Mouse (Mus musculus): ENCODE measurements around the gene Psma5. TPM values are rescaled to one million over a fixed set of nuclear protein-coding genes. Genes with fewer than 3 reads are reported as not detected.

Gene Psma5
- polyA plus RNA-seq, 1 experiment from 2014 or later, result 238 TPM

GRCm38 (mm10) chr3:108328441-108328841 is 71.7 kb downstream of the Psma5 start:
- 63% methylated on average over 9 of the region's 9 CpGs for WGBS (ENCODE audit: insufficient replicate concordance)
- ATAC-seq (ENCODE audit: low read depth) (no peak), DNase-seq (no peak)
- Histone ChIP-seq H3K4me3 (replicated peaks) (no peak overlapping the region), H3K27ac (no peak overlapping the region), H3K9ac (no peak overlapping the region), H3K4me1 (replicated peaks) (peaks cover 3% of the 10 kb centered on the region; the same call in 1 of the 2 replicates), H3K27me3 (no peaks in the 10 kb centered on the region), H3K36me3 (no peaks in the 10 kb centered on the region; the same call in 1 of the 2 replicates), H3K4me2 (no peak overlapping the region), H3K9me3 (replicated peaks) (no peaks in the 10 kb centered on the region)

Other genes with a start within 250 kb of the Psma5 start
- gene Gstm1, start 239.0 kb upstream of the Psma5 start, polyA plus RNA-seq (2015; fragmentation: Nextera tagmentation; extraction: Ambion mirVana), result 264 and 265 TPM in 2 replicates
- 17.9 and 19.6 TPM in 2 replicates for gene Gstm4, start 212.0 kb upstream of the Psma5 start, polyA plus RNA-seq (2015; fragmentation: Nextera tagmentation; extraction: Ambion mirVana)
- gene Ampd2, start 170.3 kb upstream of the Psma5 start, polyA plus RNA-seq (2015; fragmentation: Nextera tagmentation; extraction: Ambion mirVana), result 46.0 and 48.2 TPM in 2 replicates
- gene Gnat2, start 164.1 kb upstream of the Psma5 start, polyA plus RNA-seq (2015; fragmentation: Nextera tagmentation; extraction: Ambion mirVana), result 2.6 and 3.1 TPM in 2 replicates
- 67.8 and 83.4 TPM in 2 replicates for gene Gnai3, start 110.8 kb upstream of the Psma5 start, polyA plus RNA-seq (2015; fragmentation: Nextera tagmentation; extraction: Ambion mirVana)
- gene Gpr61, start 102.0 kb upstream of the Psma5 start, polyA plus RNA-seq (2015; fragmentation: Nextera tagmentation; extraction: Ambion mirVana), result not detected in 2 replicates
- 0.35 and 0.51 TPM in 2 replicates for gene Amigo1, start 70.6 kb upstream of the Psma5 start, polyA plus RNA-seq (2015; fragmentation: Nextera tagmentation; extraction: Ambion mirVana)
- 1.7 and 2.0 TPM in 2 replicates for gene Cyb561d1, start 55.7 kb upstream of the Psma5 start, polyA plus RNA-seq (2015; fragmentation: Nextera tagmentation; extraction: Ambion mirVana)
- gene Atxn7l2, start 46.0 kb upstream of the Psma5 start, polyA plus RNA-seq (2015; fragmentation: Nextera tagmentation; extraction: Ambion mirVana), result 3.1 and 3.3 TPM in 2 replicates
- gene Sypl2, start 30.3 kb upstream of the Psma5 start, polyA plus RNA-seq (2015; fragmentation: Nextera tagmentation; extraction: Ambion mirVana), result 0.05 and 0.07 TPM in 2 replicates
- gene Sort1, start 27.2 kb downstream of the Psma5 start, polyA plus RNA-seq (2015; fragmentation: Nextera tagmentation; extraction: Ambion mirVana), result 2.6 and 2.8 TPM in 2 replicates
- gene Mybphl, start 108.0 kb downstream of the Psma5 start, polyA plus RNA-seq (2015; fragmentation: Nextera tagmentation; extraction: Ambion mirVana), result 0.07 and 0.08 TPM in 2 replicates
- gene Psrc1, start 126.9 kb downstream of the Psma5 start, polyA plus RNA-seq (2015; fragmentation: Nextera tagmentation; extraction: Ambion mirVana), result 14.9 and 15.8 TPM in 2 replicates
- gene Celsr2, start 158.6 kb downstream of the Psma5 start, polyA plus RNA-seq (2015; fragmentation: Nextera tagmentation; extraction: Ambion mirVana), result 0.22 and 0.56 TPM in 2 replicates
- 108 and 129 TPM in 2 replicates for gene Sars, start 188.3 kb downstream of the Psma5 start, polyA plus RNA-seq (2015; fragmentation: Nextera tagmentation; extraction: Ambion mirVana)